Mouse (Mus musculus) limb, embryonic 10.5 days (tissue): ENCODE data around the gene Adam12. TPM values are rescaled to one million over a fixed set of nuclear protein-coding genes. Genes with fewer than 3 reads are reported as not detected.
A peak's percentile ranks its signal among the peaks of the same experiment; 100 is the strongest.
"Not testable (repeated sequence)": the region's sequence is repeated elsewhere in the genome, so short reads cannot be mapped to it uniquely, and the experiment has no call there.

Experiments used
- DNase-seq: peaks from one replicate; pipeline ENCODE4 v3.0.0-alpha.2; 2017; ENCODE audit warnings: low spot score
- H3K27ac ChIP-seq: fragments of 300-500 bp; sonication (generic); 2 replicates; pipeline ENCODE4 v1.5.1; 2016; ENCODE audit warnings: mild to moderate bottlenecking
- H3K27me3 ChIP-seq: fragments of 300-500 bp; sonication (generic); 2 replicates; pipeline ENCODE4 v1.6.1; 2016; ENCODE audit warnings: low read depth, mild to moderate bottlenecking; ENCODE audit not compliant: poor library complexity, severe bottlenecking
- H3K36me3 ChIP-seq: fragments of 300-500 bp; sonication (generic); 2 replicates; pipeline ENCODE4 v1.6.1; 2016; ENCODE audit warnings: mild to moderate bottlenecking, moderate library complexity
- H3K4me1 ChIP-seq: fragments of 300-500 bp; sonication (generic); 2 replicates; pipeline ENCODE4 v1.6.1; 2016
- H3K4me3 ChIP-seq: fragments of 300-500 bp; sonication (generic); 2 replicates; pipeline ENCODE4 v1.5.1; 2016; ENCODE audit warnings: mild to moderate bottlenecking, moderate library complexity
- H3K9me3 ChIP-seq: fragments of 300-500 bp; sonication (generic); replicated peaks from 2 replicates; pipeline ENCODE4 v1.6.1; 2016; ENCODE audit warnings: mild to moderate bottlenecking
- WGBS: fragments of 180-500 bp; shearing (Covaris S2); methylation state at CpG from one replicate; pipeline ENCODE4 v1.1.7; 2016; 5-methylcytosine and 5-hydroxymethylcytosine counted together
- polyA plus RNA-seq: library from polyadenylated mRNA; unstranded; fragments of >200 nt; fragmentation: Nextera tagmentation; extraction: Ambion mirVana; gene quantifications from 2 replicates; pipeline ENCODE4 v1.2.1, GENCODE M21; 2016

The Adam12 gene
- polyA plus RNA-seq, 1 experiment from 2014 or later, result 3.4 TPM

- no peak overlapping the region for H3K4me3 ChIP-seq
- H3K36me3 ChIP-seq, result no peaks in the 10 kb centered on the region
- no peak for DNase-seq
- WGBS, result 87% methylated on average over 3 of the region's 3 CpGs
- H3K27ac ChIP-seq, result no peak overlapping the region
- no peaks in the 10 kb centered on the region for H3K9me3 ChIP-seq
- no peaks in the 10 kb centered on the region for H3K4me1 ChIP-seq
- H3K27me3 ChIP-seq, result no peaks in the 10 kb centered on the region
Measured at GRCm38 (mm10) chr7:133911881-133912280, 320.1 kb downstream of the Adam12 start.

GRCm38 (mm10) chr7:133909833-133910375, 322.0 kb downstream of the Adam12 start:
- DNase-seq, result no peak
- H3K36me3 ChIP-seq, result no peaks in the 10 kb centered on the region
- H3K4me1 ChIP-seq, result no peaks in the 10 kb centered on the region
- no peaks in the 10 kb centered on the region for H3K9me3 ChIP-seq
- H3K4me3 ChIP-seq, result no peak overlapping the region
- H3K27me3 ChIP-seq, result no peaks in the 10 kb centered on the region
- WGBS, result 37% methylated on average over 7 of the region's 7 CpGs
- H3K27ac ChIP-seq, result no peak overlapping the region

- DNase-seq, result no peak
- H3K27ac ChIP-seq, result no peak overlapping the region
- no peaks in the 10 kb centered on the region for H3K9me3 ChIP-seq
- no peaks in the 10 kb centered on the region for H3K4me1 ChIP-seq
- no peaks in the 10 kb centered on the region for H3K36me3 ChIP-seq
- 96% methylated on average over 4 of the region's 4 CpGs for WGBS
- H3K27me3 ChIP-seq, result no peaks in the 10 kb centered on the region
- no peak overlapping the region for H3K4me3 ChIP-seq
Measured at GRCm38 (mm10) chr7:133908966-133909365, 323.0 kb downstream of the Adam12 start.

GRCm38 (mm10) chr7:133899391-133899790, 332.6 kb downstream of the Adam12 start:
- H3K4me3 ChIP-seq, result no peak overlapping the region
- no peak overlapping the region for H3K27ac ChIP-seq

GRCm38 (mm10) chr7:133891796-133892195, 340.1 kb downstream of the Adam12 start:
- H3K4me1 ChIP-seq, result no peaks in the 10 kb centered on the region

More at GRCm38 (mm10) chr7:133899391-133899790, 332.6 kb downstream of the Adam12 start:
- Histone ChIP-seq H3K36me3 (no peaks in the 10 kb centered on the region), H3K4me1 (no peaks in the 10 kb centered on the region), H3K27me3 (no peaks in the 10 kb centered on the region), H3K9me3 (no peaks in the 10 kb centered on the region)
- DNase-seq, result no peak
- WGBS, result 88% methylated on average over 4 of the region's 4 CpGs

GRCm38 (mm10) chr7:133891298-133891697, 340.6 kb downstream of the Adam12 start:
- no peak overlapping the region for H3K4me3 ChIP-seq
- DNase-seq, result no peak
- 94% methylated on average over 9 of the region's 9 CpGs for WGBS
- no peaks in the 10 kb centered on the region for H3K9me3 ChIP-seq
- H3K27ac ChIP-seq, result no peak overlapping the region
- H3K27me3 ChIP-seq, result no peaks in the 10 kb centered on the region
- no peaks in the 10 kb centered on the region for H3K36me3 ChIP-seq
- no peaks in the 10 kb centered on the region for H3K4me1 ChIP-seq

More at GRCm38 (mm10) chr7:133891796-133892195, 340.1 kb downstream of the Adam12 start:
- no peaks in the 10 kb centered on the region for H3K9me3 ChIP-seq
- DNase-seq, result no peak
- H3K4me3 ChIP-seq, result no peak overlapping the region
- no peak overlapping the region for H3K27ac ChIP-seq
- 84% methylated on average over 4 of the region's 4 CpGs for WGBS
- H3K27me3 ChIP-seq, result no peaks in the 10 kb centered on the region
- H3K36me3 ChIP-seq, result no peaks in the 10 kb centered on the region

- no peaks in the 10 kb centered on the region for H3K36me3 ChIP-seq
- no peak for DNase-seq
- H3K4me3 ChIP-seq, result no peak overlapping the region
- no peak overlapping the region for H3K27ac ChIP-seq
- 88% methylated on average over 4 of the region's 4 CpGs for WGBS
- no peaks in the 10 kb centered on the region for H3K4me1 ChIP-seq
- no peaks in the 10 kb centered on the region for H3K27me3 ChIP-seq
- H3K9me3 ChIP-seq, result no peaks in the 10 kb centered on the region
Measured at GRCm38 (mm10) chr7:133889986-133890385, 342.0 kb downstream of the Adam12 start.

- Histone ChIP-seq H3K27me3 (no peaks in the 10 kb centered on the region), H3K4me1 (no peaks in the 10 kb centered on the region), H3K36me3 (no peaks in the 10 kb centered on the region), H3K27ac (no peak overlapping the region), H3K9me3 (no peaks in the 10 kb centered on the region), H3K4me3 (no peak overlapping the region)
- WGBS, result 85% methylated on average over 19 of the region's 19 CpGs
- peak; percentile 23 for DNase-seq
Measured at GRCm38 (mm10) chr7:133888926-133889920, 342.7 kb downstream of the Adam12 start.

GRCm38 (mm10) chr7:133884759-133885431, 347.1 kb downstream of the Adam12 start:
- peaks cover 10% of the 10 kb centered on the region for H3K4me1 ChIP-seq
- H3K4me3 ChIP-seq, H3K9me3 ChIP-seq, H3K27me3 ChIP-seq, H3K36me3 ChIP-seq, H3K27ac ChIP-seq, DNase-seq: not testable (repeated sequence)
- 89% methylated on average over 5 of the region's 9 CpGs for WGBS

GRCm38 (mm10) chr7:133879761-133880160, 352.2 kb downstream of the Adam12 start:
- Histone ChIP-seq H3K27me3 (no peaks in the 10 kb centered on the region), H3K9me3 (no peaks in the 10 kb centered on the region), H3K27ac (no peak overlapping the region), H3K36me3 (no peaks in the 10 kb centered on the region), H3K4me1 (peaks cover 16% of the 10 kb centered on the region), H3K4me3 (no peak overlapping the region)
- DNase-seq, result no peak
- 96% methylated on average over 8 of the region's 8 CpGs for WGBS

- Histone ChIP-seq H3K4me3 (no peak overlapping the region), H3K9me3 (no peaks in the 10 kb centered on the region), H3K36me3 (no peaks in the 10 kb centered on the region), H3K27ac (no peak overlapping the region; the same call in 1 of the 2 replicates), H3K27me3 (no peaks in the 10 kb centered on the region), H3K4me1 (peaks cover 15% of the 10 kb centered on the region)
- no peak for DNase-seq
- 80% methylated on average over 17 of the region's 17 CpGs for WGBS
Measured at GRCm38 (mm10) chr7:133876646-133877342, 355.2 kb downstream of the Adam12 start.

GRCm38 (mm10) chr7:133876139-133876538, 355.8 kb downstream of the Adam12 start:
- 81% methylated on average over 3 of the region's 3 CpGs for WGBS
- Histone ChIP-seq H3K27me3 (no peaks in the 10 kb centered on the region), H3K36me3 (no peaks in the 10 kb centered on the region), H3K4me1 (peaks cover 10% of the 10 kb centered on the region), H3K27ac (no peak overlapping the region), H3K4me3 (no peak overlapping the region), H3K9me3 (no peaks in the 10 kb centered on the region)
- DNase-seq, result no peak
